Mouse (Mus musculus) liver, embryonic 15.5 days (tissue): ENCODE results near the gene Cep131. TPM values are rescaled to one million over a fixed set of nuclear protein-coding genes. Genes with fewer than 3 reads are reported as not detected.
A peak's percentile ranks its signal among the peaks of the same experiment; 100 is the strongest.

Experiments
- ATAC-seq: fragments of 200-750 bp; cut with Nextera tagmentation; 2 replicates; pipeline ENCODE4 v1.8.0; 2017; ENCODE audit warnings: moderate number of reproducible peaks, mild to moderate bottlenecking, moderate library complexity; ENCODE audit not compliant: insufficient read depth
- H3K27ac ChIP-seq: fragments of 300-500 bp; sonication (generic); replicated peaks from 2 replicates; pipeline ENCODE4 v1.5.1; 2015; ENCODE audit warnings: mild to moderate bottlenecking, inconsistent platforms
- H3K27me3 ChIP-seq: fragments of 300-500 bp; sonication (generic); 2 replicates; pipeline ENCODE4 v1.6.1; 2015; ENCODE audit warnings: mild to moderate bottlenecking, inconsistent platforms
- H3K36me3 ChIP-seq: fragments of 300-500 bp; sonication (generic); replicated peaks from 2 replicates; pipeline ENCODE4 v1.6.1; 2015; ENCODE audit warnings: moderate library complexity, mild to moderate bottlenecking, inconsistent platforms
- H3K4me1 ChIP-seq: fragments of 300-500 bp; sonication (generic); replicated peaks from 2 replicates; pipeline ENCODE4 v1.6.1; 2015; ENCODE audit warnings: inconsistent platforms
- H3K4me2 ChIP-seq: fragments of 300-500 bp; sonication (generic); 2 replicates; pipeline ENCODE4 v1.6.1; 2015; ENCODE audit warnings: moderate library complexity, mild to moderate bottlenecking, inconsistent platforms
- H3K4me3 ChIP-seq: fragments of 300-500 bp; sonication (generic); replicated peaks from 2 replicates; pipeline ENCODE4 v1.5.1; 2015; ENCODE audit warnings: mild to moderate bottlenecking, inconsistent platforms
- H3K9ac ChIP-seq: fragments of 300-500 bp; sonication (generic); 2 replicates; pipeline ENCODE4 v1.6.1; 2015; ENCODE audit warnings: moderate library complexity, mild to moderate bottlenecking, inconsistent platforms
- H3K9me3 ChIP-seq: fragments of 300-500 bp; sonication (generic); replicated peaks from 2 replicates; pipeline ENCODE4 v1.6.1; 2016; ENCODE audit warnings: inconsistent platforms
- WGBS: fragments of 180-500 bp; shearing (Covaris S2); methylation state at CpG from one replicate; pipeline ENCODE4 v1.1.7; 2015; ENCODE audit warnings: mixed read lengths; ENCODE audit not compliant: insufficient replicate concordance; 5-methylcytosine and 5-hydroxymethylcytosine counted together
- microRNA counts: library from miRNA; unstranded; fragments of <30 nt; microRNA quantifications from one replicate; lab custom pipeline; 2016
- microRNA-seq: library from miRNA; unstranded; fragments of <30 nt; microRNA quantifications from one replicate; pipeline ENCODE4, GENCODE M21; 2016
- polyA plus RNA-seq: library from polyadenylated mRNA; unstranded; fragments of >200 nt; fragmentation: Nextera tagmentation; extraction: Ambion mirVana; gene quantifications from 2 replicates; pipeline ENCODE4 v1.2.1, GENCODE M21; 2015

Gene Cep131
- polyA plus RNA-seq, 1 experiment from 2014 or later: 4.6 TPM

- 57% methylated on average over 23 of the region's 23 CpGs for WGBS
- Histone ChIP-seq H3K36me3 (no peaks in the 10 kb centered on the region), H3K4me3 (no peak overlapping the region), H3K4me2 (no peak overlapping the region), H3K4me1 (0 out of 2 replicates have a peak, but pooled peaks cover 6% of the 10 kb centered on the region), H3K27me3 (no peaks in the 10 kb centered on the region), H3K27ac (no peak overlapping the region), H3K9me3 (no peaks in the 10 kb centered on the region), H3K9ac (no peak overlapping the region)
- ATAC-seq: no peak
These were observed 66.8 kb downstream of the Cep131 start for GRCm38 (mm10) chr11:120019542-120020440.

GRCm38 (mm10) chr11:120017011-120017410 is 69.6 kb downstream of the Cep131 start:
- Histone ChIP-seq H3K4me1 (peaks cover 11% of the 10 kb centered on the region), H3K36me3 (no peaks in the 10 kb centered on the region), H3K4me2 (no peak overlapping the region), H3K4me3 (no peak overlapping the region), H3K9ac (no peak overlapping the region), H3K9me3 (no peaks in the 10 kb centered on the region), H3K27ac (no peak overlapping the region), H3K27me3 (peaks cover 8% of the 10 kb centered on the region)
- WGBS: 61% methylated on average over 8 of the region's 8 CpGs
- no peak for ATAC-seq

- Histone ChIP-seq H3K4me1 (peaks cover 11% of the 10 kb centered on the region), H3K4me3 (no peak overlapping the region), H3K27me3 (peaks cover 15% of the 10 kb centered on the region), H3K27ac (no peak overlapping the region), H3K9ac (no peak overlapping the region), H3K36me3 (no peaks in the 10 kb centered on the region), H3K4me2 (no peak overlapping the region), H3K9me3 (no peaks in the 10 kb centered on the region)
- 71% methylated on average over 4 of the region's 4 CpGs for WGBS
- ATAC-seq: no peak
These were observed 71.9 kb downstream of the Cep131 start for GRCm38 (mm10) chr11:120014758-120015157.

MicroRNA genes within 50 kb of the gene (microRNA counts, 519-probe panel; counts per million panel counts)
- microRNA mmu-miR-338-3p (lab: Ali Mortazavi, UCI): 2,812 counts per million, percentile 56 among the panel's probes with 10 or more counts
- 2,271 counts per million, percentile 36 among the panel's probes with 10 or more counts for microRNA mmu-miR-338-5p (lab: Ali Mortazavi, UCI)

Small RNAs within 50 kb of the gene (microRNA-seq; reads per million reads assigned to microRNA genes)
- gene Gm25948 (not detected), gene Mir3065 (not detected), gene Mir338 (not detected)

Other genes with a start within 250 kb of the Cep131 start
- 25.4 and 29.5 TPM in 2 replicates for gene Chmp6, start 173.4 kb downstream of the Cep131 start, polyA plus RNA-seq
- gene Baiap2, start 144.1 kb downstream of the Cep131 start, polyA plus RNA-seq: 8.0 and 9.4 TPM in 2 replicates
- 0.59 and 0.68 TPM in 2 replicates for gene Aatk, start 39.7 kb downstream of the Cep131 start, polyA plus RNA-seq
- 6.0 and 7.6 TPM in 2 replicates for gene Tepsin, start 11.9 kb upstream of the Cep131 start, polyA plus RNA-seq
- gene Ndufaf8, start 12.1 kb upstream of the Cep131 start, polyA plus RNA-seq: 38.9 and 42.8 TPM in 2 replicates
- 34.0 and 38.8 TPM in 2 replicates for gene Slc38a10, start 64.5 kb upstream of the Cep131 start, polyA plus RNA-seq
- gene Bahcc1, start 146.1 kb upstream of the Cep131 start, polyA plus RNA-seq: 0.91 and 1.0 TPM in 2 replicates